Mouse (Mus musculus) ES-Bruce4 (cell line): ENCODE data around the gene Cntn3.

Experiments used
- CTCF ChIP-seq: IDR thresholded peaks from one replicate; pipeline ENCODE4 v1.8.1; 2011; ENCODE audit warnings: low read depth, low read length
- EP300 ChIP-seq: IDR thresholded peaks from 2 replicates; pipeline ENCODE4 v1.6.1; 2011; ENCODE audit warnings: low read depth, low read length; ENCODE audit not compliant: insufficient read depth

- no peak for TF ChIP-seq CTCF
- no peak for TF ChIP-seq EP300
These were observed 386.6 kb downstream of the Cntn3 start for GRCm38 (mm10) chr6:102186316-102186715.
